7 mouse cellular contexts compared by ENCODE assay signal in genomic region chr11:52365143-52365542, GRCm38 (mm10). TPM values are rescaled to one million over a fixed set of nuclear protein-coding genes. Genes with fewer than 3 reads are reported as not detected.
DNase-seq lines count a peak whose midpoint lies in the region; ATAC-seq and TF ChIP-seq lines count a peak whose summit lies in the region.

No protein-coding gene starts in this region.

- H3K27me3 ChIP-seq in midbrain, postnatal 0 days (ENCODE audit: insufficient read depth, low read length), result no peaks in the 10 kb centered on the region
- no peaks in the 10 kb centered on the region for H3K27me3 ChIP-seq in midbrain, embryonic 15.5 days (replicated peaks)
- H3K27me3 ChIP-seq in intestine, embryonic 16.5 days (replicated peaks; ENCODE audit: control insufficient read depth, insufficient read depth, low read length), result no peaks in the 10 kb centered on the region
- H3K27me3 ChIP-seq in thymus, adult 2 months (ENCODE audit: control insufficient read depth, insufficient read depth, low read length), result no peaks in the 10 kb centered on the region

- WGBS in midbrain, postnatal 0 days, result 88% methylated on average over 1 of the region's 1 CpGs
- WGBS in midbrain, embryonic 15.5 days, result 79% methylated on average over 1 of the region's 1 CpGs
- WGBS in intestine, embryonic 16.5 days, result 34% methylated on average over 1 of the region's 1 CpGs
- 74% methylated on average over 1 of the region's 1 CpGs for WGBS in thymus, adult 2 months

- no peak for DNase-seq in midbrain, postnatal 0 days (ENCODE audit: low spot score)
- DNase-seq in gastrocnemius, adult 18-20 months (ENCODE audit: low spot score), result peak; percentile 89
- peak; percentile 42 for DNase-seq in lung, postnatal 14 days
- DNase-seq in thymus, adult 2 months, result no peak
- no peak for DNase-seq in retina, embryonic 14.5 days (ENCODE audit: low spot score)

- H3K9ac ChIP-seq in midbrain, postnatal 0 days (replicated peaks; ENCODE audit: low read length, poor library complexity, severe bottlenecking), result 0 out of 2 replicates have a peak overlapping the region, but pooled peaks have one; percentile 24
- no peak overlapping the region for H3K9ac ChIP-seq in midbrain, embryonic 15.5 days
- no peak overlapping the region; the same call in 1 of the 2 replicates for H3K9ac ChIP-seq in intestine, embryonic 16.5 days (ENCODE audit: low read depth, low read length)

- no peaks in the 10 kb centered on the region for H3K36me3 ChIP-seq in midbrain, postnatal 0 days (ENCODE audit: insufficient read depth, low read length)
- no peaks in the 10 kb centered on the region for H3K36me3 ChIP-seq in midbrain, embryonic 15.5 days (replicated peaks)
- no peaks in the 10 kb centered on the region for H3K36me3 ChIP-seq in intestine, embryonic 16.5 days (ENCODE audit: control insufficient read depth, insufficient read depth, low read length)
- H3K36me3 ChIP-seq in thymus, adult 2 months (ENCODE audit: control insufficient read depth, insufficient read depth, low read length), result no peaks in the 10 kb centered on the region

- H3K4me3 ChIP-seq in midbrain, postnatal 0 days (ENCODE audit: low read depth, low read length), result no peak overlapping the region
- H3K4me3 ChIP-seq in midbrain, embryonic 15.5 days, result no peak overlapping the region
- H3K4me3 ChIP-seq in intestine, embryonic 16.5 days (ENCODE audit: low read length), result no peak overlapping the region
- no peak overlapping the region for H3K4me3 ChIP-seq in thymus, adult 2 months (ENCODE audit: control insufficient read depth, insufficient read depth, low read length)

- no peak for TF ChIP-seq POLR2A in thymus, adult 2 months (IDR thresholded peaks at IDR 0.05; ENCODE audit: control insufficient read depth, extremely low read depth, insufficient read depth, low read length, poor library complexity)

- no peak for ATAC-seq in midbrain, postnatal 0 days (ENCODE audit: low FRiP score)
- no peak for ATAC-seq in midbrain, embryonic 15.5 days (replicated peaks)
- ATAC-seq in intestine, embryonic 16.5 days, result no peak

- no peak overlapping the region for H3K4me2 ChIP-seq in midbrain, postnatal 0 days (ENCODE audit: low read depth, low read length, poor library complexity, severe bottlenecking)
- H3K4me2 ChIP-seq in midbrain, embryonic 15.5 days, result no peak overlapping the region
- peak overlapping the region; percentile 4; the same call in 1 of the 2 replicates for H3K4me2 ChIP-seq in intestine, embryonic 16.5 days (ENCODE audit: low read depth, low read length)

- peaks cover 14% of the 10 kb centered on the region for H3K4me1 ChIP-seq in midbrain, postnatal 0 days (ENCODE audit: insufficient read depth, low read length)
- peaks cover 37% of the 10 kb centered on the region for H3K4me1 ChIP-seq in midbrain, embryonic 15.5 days
- H3K4me1 ChIP-seq in intestine, embryonic 16.5 days (ENCODE audit: control insufficient read depth, insufficient read depth, low read length), result peaks cover 68% of the 10 kb centered on the region
- H3K4me1 ChIP-seq in thymus, adult 2 months (replicated peaks; ENCODE audit: control insufficient read depth, insufficient read depth, low read length), result peaks cover 36% of the 10 kb centered on the region

- no peak for TF ChIP-seq CTCF in midbrain, postnatal 0 days (IDR thresholded peaks at IDR 0.05)
- no peak for TF ChIP-seq CTCF in thymus, adult 2 months (IDR thresholded peaks at IDR 0.05; ENCODE audit: borderline replicate concordance, control insufficient read depth, extremely low read depth, insufficient read depth, low read length, poor library complexity)

- H3K27ac ChIP-seq in midbrain, postnatal 0 days (ENCODE audit: low read depth, low read length), result no peak overlapping the region
- H3K27ac ChIP-seq in midbrain, embryonic 15.5 days, result no peak overlapping the region
- peak overlapping the region; percentile 72 for H3K27ac ChIP-seq in intestine, embryonic 16.5 days (ENCODE audit: low read length)
- no peak overlapping the region for H3K27ac ChIP-seq in thymus, adult 2 months (ENCODE audit: control insufficient read depth, insufficient read depth, low read length)

- no peaks in the 10 kb centered on the region for H3K9me3 ChIP-seq in midbrain, postnatal 0 days (ENCODE audit: low read length)
- no peaks in the 10 kb centered on the region for H3K9me3 ChIP-seq in midbrain, embryonic 15.5 days
- H3K9me3 ChIP-seq in intestine, embryonic 16.5 days (ENCODE audit: control insufficient read depth, low read length), result no peaks in the 10 kb centered on the region

RNA-seq across cellular contexts. Expression of gene Vdac1, which starts 4.5 kb away (rescaled TPM):
- 337 and 343 TPM in 2 replicates for total RNA-seq in midbrain, postnatal 0 days (2014; rRNA removed)
- polyA plus RNA-seq in midbrain, postnatal 0 days (2015; fragmentation: Nextera tagmentation; extraction: Ambion mirVana), result 412 and 433 TPM in 2 replicates
- 334 and 335 TPM in 2 replicates for polyA plus RNA-seq in midbrain, embryonic 15.5 days (2015; fragmentation: Nextera tagmentation; extraction: Ambion mirVana)
- total RNA-seq in gastrocnemius, adult 18-20 months (2021), result 1,000 to 10,000 TPM; 1,411 to 1,472 TPM
- 311 and 337 TPM in 2 replicates for polyA plus RNA-seq in intestine, embryonic 16.5 days (2015; fragmentation: Nextera tagmentation; extraction: Ambion mirVana)
- polyA plus RNA-seq in thymus, adult 2 months (2012; rRNA removed), result 64.8 and 70.3 TPM in 2 replicates

RNA-seq across cellular contexts. Expression of gene 9530068E07Rik, which starts 31.1 kb away (rescaled TPM):
- total RNA-seq in midbrain, postnatal 0 days (2014; rRNA removed), result 125 and 127 TPM in 2 replicates
- polyA plus RNA-seq in midbrain, postnatal 0 days (2015; fragmentation: Nextera tagmentation; extraction: Ambion mirVana), result 133 and 134 TPM in 2 replicates
- 129 TPM in 2 replicates for polyA plus RNA-seq in midbrain, embryonic 15.5 days (2015; fragmentation: Nextera tagmentation; extraction: Ambion mirVana)
- total RNA-seq in gastrocnemius, adult 18-20 months (2021), result 10 to 100 TPM; 41.5 to 45.8 TPM
- 144 and 153 TPM in 2 replicates for polyA plus RNA-seq in intestine, embryonic 16.5 days (2015; fragmentation: Nextera tagmentation; extraction: Ambion mirVana)
- 124 and 127 TPM in 2 replicates for polyA plus RNA-seq in thymus, adult 2 months (2012; rRNA removed)

Comparison
In these comparisons a context has a peak if more than half of its experiments do, and no peak if none do; other contexts are left out.
1. DNase-seq: peak in gastrocnemius, adult 18-20 months (single experiment) and lung, postnatal 14 days (single experiment); none in midbrain, postnatal 0 days (single experiment), thymus, adult 2 months (single experiment) and retina, embryonic 14.5 days (single experiment).